Mouse (Mus musculus): ENCODE measurements at regions not wholly inside any gene's neighbourhood (a gene's known extent, or its start where the extent isn't known, plus 50 kb on each side); places are given as distances from the start of the nearest gene placed in this dataset.
A peak's percentile ranks its signal among the peaks of the same experiment; 100 is the strongest.
"Not testable (repeated sequence)": the region's sequence is repeated elsewhere in the genome, so short reads cannot be mapped to it uniquely, and the experiment has no call there.

DNA sequence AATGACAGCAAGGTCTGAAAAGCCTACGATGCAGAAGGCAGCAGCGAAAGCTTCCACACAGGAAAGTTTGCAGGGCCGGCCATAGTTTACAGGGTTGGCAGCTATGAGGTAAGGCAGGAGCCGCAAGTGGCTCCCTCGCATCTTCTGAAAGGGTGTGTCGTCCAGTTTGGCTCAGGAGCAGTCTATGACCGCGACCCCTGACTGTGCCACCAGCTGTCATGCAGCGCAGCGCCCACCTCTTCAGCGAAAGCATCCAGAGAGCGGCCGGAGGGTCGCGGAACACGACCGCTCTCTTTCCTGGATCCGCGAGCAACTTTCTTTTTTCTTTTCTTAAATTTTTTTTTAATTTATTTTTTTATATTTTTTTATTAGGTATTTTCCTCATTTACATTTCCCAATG is 221.9 kb upstream of the Gm6793 start:
- ATAC-seq (replicated peaks; ENCODE audit: low read depth, poor library complexity, severe bottlenecking), result not testable (repeated sequence)

DNA sequence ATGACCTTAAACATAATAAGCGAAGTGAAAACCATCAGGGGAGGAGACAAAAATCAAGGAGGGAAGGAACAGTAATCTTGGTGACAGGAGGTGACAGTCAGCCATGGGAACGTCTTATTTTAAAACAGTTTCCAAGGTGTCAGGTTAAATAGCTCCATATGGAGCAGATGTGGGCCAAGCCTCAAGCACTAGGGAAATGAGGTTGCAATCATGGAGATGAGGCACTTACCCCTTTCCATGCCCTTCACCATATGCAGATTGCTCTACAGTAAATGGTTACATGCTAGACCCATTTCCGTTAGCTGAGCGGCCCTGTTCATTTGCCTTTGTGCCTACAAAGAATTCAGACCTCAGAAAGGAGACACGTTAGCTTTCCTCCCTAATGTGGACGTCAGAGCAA is 204.8 kb upstream of the Gm6793 start:
- no peak for ATAC-seq (replicated peaks; ENCODE audit: low read depth, poor library complexity, severe bottlenecking)

DNA sequence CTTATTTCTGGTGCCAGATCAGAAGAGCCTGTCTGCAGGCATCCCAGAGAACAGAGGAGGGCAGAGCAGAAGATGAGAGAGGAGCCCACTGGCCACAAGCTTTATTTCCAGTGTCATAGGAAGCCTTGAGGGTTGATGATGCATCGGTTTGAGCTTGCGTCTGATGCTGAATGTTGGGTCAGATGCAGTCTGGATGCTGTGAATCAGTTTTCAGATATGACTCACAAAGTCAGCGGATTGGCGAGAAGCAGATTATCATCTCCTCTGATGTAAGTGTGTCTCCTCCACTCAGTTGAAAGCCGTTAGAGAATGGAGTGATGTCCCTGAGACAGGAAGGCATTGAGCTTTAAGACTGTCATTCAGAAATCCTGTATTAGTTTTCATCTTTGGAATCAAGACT is 197.3 kb upstream of the Gm6793 start:
- ATAC-seq (replicated peaks; ENCODE audit: low read depth, poor library complexity, severe bottlenecking), result no peak

DNA sequence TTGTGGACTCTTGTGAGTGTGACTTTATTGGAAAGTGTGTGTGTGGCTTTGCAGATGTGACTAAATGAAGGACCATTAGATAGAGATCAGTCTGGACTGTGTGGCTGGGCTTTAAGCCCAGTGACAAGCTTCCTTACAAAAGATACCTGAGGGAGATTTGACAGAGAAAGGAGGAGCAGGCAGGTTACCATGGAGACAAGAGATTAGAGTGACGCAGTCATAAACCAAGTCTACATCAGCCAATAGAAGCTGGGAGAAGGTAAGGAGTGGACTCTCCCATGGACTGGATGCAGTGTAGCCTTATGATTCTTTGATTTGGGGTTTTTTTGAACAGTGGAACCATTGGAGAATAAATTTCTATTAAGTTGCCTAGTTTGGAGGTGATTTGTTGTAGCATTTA is 181.6 kb upstream of the Gm6793 start:
- ATAC-seq (replicated peaks; ENCODE audit: low read depth, poor library complexity, severe bottlenecking), result no peak

DNA sequence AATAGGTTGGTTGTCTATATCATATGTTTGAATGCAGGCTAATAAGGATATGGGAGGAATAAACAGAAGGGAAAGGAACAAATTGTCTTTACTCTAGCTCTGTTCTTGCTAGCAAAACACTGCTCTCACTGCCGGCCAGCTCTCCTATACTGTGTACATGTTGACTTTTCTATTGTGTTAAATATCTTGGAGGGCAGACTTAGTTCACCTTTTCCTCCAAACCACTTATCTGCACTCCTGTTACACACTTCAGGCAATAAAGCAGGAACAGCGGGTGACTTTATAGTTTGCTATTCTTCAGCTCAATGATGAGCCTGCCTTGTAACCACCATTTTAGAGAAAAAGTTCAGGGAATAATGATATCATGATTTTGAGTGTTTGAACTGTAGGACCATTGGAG is 181.0 kb upstream of the Gm6793 start:
- no peak for ATAC-seq (replicated peaks; ENCODE audit: low read depth, poor library complexity, severe bottlenecking)

DNA sequence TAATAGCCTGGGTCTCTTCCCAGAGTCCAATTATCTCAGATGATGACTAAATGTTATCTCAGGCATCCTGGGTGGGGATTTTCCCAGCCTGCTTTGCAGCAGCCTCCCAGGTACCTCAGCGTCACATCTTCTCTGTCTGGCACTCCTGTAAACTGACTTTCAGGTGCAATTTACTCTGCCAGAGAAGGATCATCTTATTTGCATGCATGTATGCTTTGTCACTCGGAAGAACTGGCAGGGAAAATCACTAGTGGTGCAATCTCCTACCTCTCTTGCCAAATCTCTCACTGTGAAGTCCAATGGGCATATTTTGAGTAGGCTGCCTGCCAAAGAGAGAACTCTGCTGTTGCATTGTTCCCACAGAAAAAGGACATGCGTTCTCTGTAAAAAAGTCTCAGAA is 177.0 kb upstream of the Gm6793 start:
- ATAC-seq (replicated peaks; ENCODE audit: low read depth, poor library complexity, severe bottlenecking), result no peak

DNA sequence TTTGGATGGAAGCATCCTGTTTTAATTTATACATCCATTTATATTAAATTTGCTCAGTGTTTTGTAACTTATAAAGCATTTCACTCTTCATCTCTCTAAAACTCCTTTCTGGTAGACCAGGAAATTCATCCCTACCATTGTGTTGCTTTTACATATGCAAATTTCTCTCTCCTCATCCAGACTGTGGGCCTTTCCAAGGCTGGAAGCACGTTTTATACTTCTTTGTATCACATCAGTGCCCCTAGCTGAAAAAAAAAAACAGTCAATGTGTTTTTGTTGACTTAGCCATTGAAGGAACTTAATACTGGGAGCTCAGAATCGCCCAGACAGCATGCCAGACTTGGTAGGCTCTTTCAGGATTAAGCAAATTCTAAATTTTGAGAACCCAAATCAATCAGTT is 174.9 kb upstream of the Gm6793 start:
- ATAC-seq (replicated peaks; ENCODE audit: low read depth, poor library complexity, severe bottlenecking), result no peak

DNA sequence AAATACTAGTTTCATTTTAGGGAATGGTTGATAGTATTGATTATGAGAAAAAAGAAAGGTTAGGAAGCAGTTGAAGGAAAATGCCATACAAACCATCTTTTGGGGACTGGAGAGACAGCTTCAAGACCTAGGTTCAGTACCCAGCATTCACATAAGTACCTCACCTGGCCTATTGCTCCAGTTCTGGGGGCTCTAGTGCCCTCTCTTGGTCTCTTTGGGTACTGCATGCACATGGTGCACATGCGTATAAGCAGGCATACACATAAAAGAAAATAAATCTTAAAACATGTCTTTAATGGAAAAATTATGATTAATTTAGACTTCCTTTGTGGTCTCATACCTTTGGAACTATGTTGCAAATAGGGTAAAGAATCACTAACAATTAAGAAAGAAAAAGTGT is 155.3 kb upstream of the Gm6793 start:
- ATAC-seq (replicated peaks; ENCODE audit: low read depth, poor library complexity, severe bottlenecking), result no peak

DNA sequence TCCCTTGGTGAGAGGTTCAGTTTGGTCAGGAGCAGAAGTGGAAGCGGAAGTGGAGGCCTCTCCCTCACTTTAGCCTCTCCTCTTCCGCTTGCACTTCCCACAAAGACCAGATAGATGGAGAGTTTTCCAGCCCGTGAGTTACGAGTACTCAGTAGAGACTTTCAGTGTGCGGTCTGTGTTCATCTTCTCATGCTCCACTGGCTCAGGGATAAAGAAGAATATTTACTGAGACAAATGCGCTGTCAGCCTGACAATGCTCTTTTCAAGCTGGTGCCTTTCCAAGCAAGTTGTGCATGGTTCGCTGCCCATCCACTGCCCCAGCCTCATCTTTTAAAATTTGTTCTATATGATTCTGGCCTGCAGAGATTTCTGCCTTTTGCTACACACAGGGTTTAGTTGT is 141.8 kb upstream of the Gm6793 start:
- ATAC-seq (replicated peaks; ENCODE audit: low read depth, poor library complexity, severe bottlenecking), result no peak

DNA sequence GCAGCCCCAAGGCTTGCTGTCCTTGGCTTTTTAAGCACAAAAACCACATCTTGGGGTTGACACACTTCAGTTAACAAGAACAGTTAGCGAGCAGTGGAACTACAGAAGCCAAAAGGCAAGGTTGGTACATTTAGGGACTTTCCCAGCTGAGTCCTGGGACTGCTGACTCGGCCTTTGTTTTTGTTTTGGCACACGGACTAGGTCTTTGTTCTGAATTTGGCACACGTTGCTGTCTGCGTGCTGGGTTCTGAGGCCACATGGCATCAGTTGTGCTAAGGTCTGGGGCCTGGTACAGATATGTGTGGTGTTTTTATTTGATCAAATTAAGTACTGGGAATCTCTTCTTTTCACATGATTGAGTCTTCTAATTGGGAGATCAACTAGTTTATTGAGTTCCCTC is 124.1 kb upstream of the Gm6793 start:
- ATAC-seq (replicated peaks; ENCODE audit: low read depth, poor library complexity, severe bottlenecking), result no peak

DNA sequence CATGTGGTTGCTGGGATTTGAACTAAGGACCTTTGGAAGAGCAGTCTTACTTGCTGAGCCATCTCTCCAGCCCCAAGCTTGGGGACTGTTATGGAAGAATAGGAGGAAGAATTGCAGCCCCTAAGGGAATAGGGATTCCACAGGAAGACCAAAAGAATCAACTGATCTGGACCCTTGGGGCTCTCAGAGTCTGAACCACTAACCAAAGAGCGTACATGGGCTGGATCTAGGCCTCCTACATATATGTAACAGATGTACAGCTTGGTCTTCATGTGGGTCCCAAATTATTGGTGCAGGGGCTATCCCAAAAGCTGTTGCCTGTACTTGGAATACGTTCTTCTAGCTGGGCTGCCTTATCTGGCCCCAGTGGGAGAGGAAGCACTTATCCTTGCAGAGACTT is 115.4 kb upstream of the Gm6793 start:
- no peak for ATAC-seq (replicated peaks; ENCODE audit: low read depth, poor library complexity, severe bottlenecking)

DNA sequence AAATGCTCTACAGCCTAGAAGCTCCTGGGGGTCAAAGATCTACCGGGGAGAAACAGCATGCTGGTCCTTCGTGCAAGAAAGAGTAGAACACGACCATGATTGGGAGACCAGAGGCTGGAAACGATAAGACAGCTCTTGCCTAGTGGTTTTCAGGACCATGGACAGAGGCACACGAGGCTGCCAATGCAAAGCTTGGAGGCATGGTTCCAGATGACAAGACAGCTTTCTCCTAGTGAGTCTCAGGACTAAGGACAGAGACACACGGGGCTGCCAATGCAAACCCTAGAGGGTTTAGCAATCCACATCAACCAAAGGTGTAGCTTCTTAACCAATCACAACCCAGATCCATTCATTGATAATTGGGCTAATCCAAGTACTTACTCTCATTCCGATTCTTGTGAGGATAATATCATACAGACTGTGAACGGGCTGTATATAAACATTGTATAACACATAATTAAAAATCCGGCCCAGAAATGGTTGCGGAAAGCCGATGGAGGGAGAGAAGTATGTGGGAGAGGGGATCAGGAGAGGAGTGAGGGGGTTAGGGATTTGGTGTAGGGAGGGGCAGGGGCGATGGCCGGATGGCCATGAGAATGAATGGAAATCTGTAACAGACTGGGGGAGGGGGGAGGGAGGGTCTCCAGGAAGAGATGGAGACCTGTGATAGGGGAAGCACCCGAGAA is 114.1 kb upstream of the Gm6793 start:
- ATAC-seq (replicated peaks; ENCODE audit: low read depth, poor library complexity, severe bottlenecking), result peak; percentile 76

DNA sequence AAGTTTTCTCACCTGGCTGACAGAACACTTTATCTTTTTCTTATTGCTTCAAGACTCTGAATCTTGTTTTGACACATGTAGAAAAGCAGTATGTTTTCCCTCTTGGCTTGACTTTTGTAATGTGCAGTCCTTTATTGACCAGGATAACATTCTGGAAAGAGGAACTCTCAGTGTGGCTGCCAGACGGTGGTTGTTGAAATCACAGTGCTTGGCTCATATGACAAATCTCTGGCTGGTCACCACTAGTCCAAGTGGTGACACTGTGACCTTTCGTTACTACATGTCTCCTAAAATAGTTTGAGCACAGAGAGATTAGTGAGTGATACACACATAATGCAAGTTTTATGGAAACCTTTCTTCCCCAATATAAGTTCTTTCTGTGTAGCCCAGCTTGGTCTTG is 97.1 kb upstream of the Gm6793 start:
- ATAC-seq (replicated peaks; ENCODE audit: low read depth, poor library complexity, severe bottlenecking), result no peak

DNA sequence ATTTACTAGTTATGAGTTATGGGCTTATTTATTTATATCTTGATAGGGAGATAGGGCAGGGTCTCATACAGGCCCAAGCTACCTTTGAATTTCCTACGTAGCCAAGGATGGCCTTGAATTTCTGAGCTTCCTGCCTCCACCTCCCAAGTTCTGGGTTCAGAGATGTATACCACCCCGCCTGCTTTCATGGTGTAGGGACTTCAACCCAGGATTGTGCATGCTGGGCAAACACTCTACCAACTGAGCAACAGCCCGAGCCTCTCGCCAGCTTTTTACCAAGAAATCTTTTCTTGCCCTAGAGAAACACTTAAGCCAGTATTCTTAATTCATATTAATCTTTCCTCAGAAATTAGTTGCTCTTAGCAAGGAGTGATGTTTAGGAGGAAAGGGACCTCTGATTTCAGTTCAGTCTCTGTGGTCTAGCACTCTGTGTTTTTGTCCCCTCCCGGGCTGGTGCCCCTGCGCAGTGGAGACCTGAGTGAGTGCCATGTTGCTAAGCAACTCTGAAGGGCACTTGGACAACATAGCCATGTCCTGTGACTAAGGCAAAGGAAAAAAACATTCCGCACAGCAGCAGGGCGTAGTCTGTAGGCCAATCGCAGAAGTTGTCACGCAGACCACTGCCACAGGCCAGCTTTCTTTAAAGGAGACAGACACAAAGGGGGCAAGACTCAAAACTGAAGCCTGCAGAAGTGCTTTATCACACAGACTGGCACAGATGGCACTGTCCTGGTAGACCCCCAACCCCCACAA is 83.2 kb upstream of the Gm6793 start:
- no peak for ATAC-seq (replicated peaks; ENCODE audit: low read depth, poor library complexity, severe bottlenecking)

DNA sequence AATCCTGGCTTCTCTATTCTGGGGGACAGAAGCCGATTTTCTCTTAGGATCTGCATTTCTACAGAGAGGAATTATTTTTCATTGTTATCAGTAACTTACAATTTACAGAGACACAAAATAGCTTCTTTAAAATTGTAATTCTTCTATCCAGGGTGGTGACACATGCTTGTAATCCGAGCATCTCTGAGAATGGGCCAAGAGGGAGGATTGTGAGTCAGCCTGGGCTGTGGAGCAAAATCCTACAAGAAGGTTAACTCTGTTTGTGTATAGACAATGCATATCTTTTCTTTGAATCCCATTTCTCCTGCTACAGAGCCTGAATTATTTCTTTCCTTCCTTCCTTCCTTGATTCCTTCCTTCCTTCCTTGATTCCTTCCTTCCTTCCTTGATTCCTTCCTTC is 80.0 kb upstream of the Gm6793 start:
- ATAC-seq (replicated peaks; ENCODE audit: low read depth, poor library complexity, severe bottlenecking), result no peak

DNA sequence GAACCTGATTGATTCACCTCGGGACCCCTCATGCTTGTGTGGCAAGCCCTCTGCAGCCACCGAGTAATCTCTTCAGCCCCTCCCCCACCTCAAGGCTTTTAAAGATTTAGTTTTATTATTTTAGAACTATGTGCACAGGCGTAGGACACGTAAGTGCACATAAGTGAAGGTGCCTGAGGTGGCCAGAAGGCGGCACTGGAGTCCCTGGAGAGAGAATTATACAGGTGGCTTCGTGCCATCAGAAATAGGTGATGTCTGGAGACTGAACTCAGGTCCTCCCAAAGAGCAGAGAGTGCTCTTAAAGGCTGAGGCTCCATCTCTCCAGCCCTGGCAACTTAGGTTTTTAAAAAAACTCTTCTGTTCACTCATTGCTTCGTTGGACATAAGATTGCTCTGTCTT is 78.7 kb upstream of the Gm6793 start:
- ATAC-seq (replicated peaks; ENCODE audit: low read depth, poor library complexity, severe bottlenecking), result no peak

DNA sequence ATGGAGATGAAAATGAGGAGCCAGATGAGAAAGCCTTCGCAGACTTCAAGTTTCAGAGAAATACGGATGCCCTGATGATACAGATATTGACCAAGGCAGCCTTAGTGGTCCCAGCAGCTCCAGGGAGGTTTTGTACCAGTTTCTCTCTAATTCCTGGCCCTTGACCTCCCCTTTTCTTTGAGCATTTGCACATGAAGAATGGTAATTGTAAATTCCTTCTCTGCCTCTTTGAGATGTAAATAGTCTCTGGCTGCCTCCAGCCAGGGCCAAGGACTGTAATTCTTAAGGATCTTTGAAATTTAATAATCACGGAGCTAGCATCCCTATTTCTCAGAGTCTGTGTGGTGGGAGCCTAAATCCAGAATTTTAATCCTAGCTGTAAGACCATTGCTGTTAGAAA is 78.0 kb upstream of the Gm6793 start:
- ATAC-seq (replicated peaks; ENCODE audit: low read depth, poor library complexity, severe bottlenecking), result no peak

DNA sequence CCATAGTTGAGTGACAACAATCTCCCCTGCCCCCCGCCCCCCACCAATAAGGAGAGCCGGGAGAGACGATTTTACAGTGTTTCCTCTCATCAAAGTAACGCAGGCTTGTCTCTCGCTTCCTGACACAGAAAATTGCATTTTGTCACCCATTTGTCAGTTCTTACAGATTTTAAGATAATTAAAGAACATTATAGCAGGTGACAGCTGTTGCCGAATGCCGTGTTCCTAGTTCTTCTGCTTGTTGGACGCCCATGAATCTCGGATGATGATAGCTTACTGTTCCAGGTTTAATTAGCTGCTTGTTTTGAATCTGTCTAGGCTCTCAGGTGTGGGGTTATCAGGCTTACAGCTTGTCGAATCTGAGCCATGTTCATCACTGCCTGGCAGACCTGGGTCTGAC is 63.8 kb upstream of the Gm6793 start:
- ATAC-seq (replicated peaks; ENCODE audit: low read depth, poor library complexity, severe bottlenecking), result no peak

DNA sequence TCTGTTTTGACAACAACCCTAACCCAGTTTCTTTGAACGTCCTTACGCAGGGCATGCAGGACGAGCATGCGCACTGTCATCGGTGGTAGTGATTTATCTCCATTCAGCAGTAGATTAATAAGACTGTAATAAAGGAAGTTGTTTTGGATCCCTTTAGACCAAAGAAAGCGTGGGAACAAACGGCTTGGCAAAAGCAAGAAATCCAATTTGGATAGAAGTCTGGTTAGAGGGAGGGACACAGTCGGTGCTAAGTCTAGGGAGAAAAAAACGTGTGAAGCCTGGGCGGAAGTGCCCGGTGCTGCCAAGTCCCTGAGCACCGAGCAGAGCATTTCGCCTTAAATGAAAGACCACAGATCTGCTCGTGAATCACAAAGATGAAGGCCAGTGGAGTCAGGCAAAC is 57.4 kb upstream of the Gm6793 start:
- no peak for ATAC-seq (replicated peaks; ENCODE audit: low read depth, poor library complexity, severe bottlenecking)

DNA sequence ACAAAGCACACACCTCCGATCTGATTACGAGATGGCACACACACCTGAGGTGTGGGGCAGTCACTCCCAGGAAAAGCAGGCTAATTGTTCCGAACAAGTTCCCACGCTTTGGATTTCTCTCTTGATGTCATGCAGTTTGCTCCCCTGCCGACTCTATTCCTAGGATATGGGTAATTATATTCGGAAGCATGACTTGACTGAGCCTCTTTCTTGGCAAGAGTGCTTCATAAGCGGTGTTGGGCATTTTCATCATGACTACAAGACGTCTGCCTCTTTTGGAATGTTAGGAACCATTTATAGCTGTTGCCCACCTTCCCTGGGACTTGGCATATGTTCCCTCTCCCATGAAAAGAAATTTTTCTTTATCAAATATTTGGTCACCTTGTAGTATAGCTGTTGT is 55.4 kb upstream of the Gm6793 start:
- no peak for ATAC-seq (replicated peaks; ENCODE audit: low read depth, poor library complexity, severe bottlenecking)
